Mouse (Mus musculus) limb, embryonic 11.5 days (tissue): ENCODE data around the gene Ctsz. TPM values are rescaled to one million over a fixed set of nuclear protein-coding genes. Genes with fewer than 3 reads are reported as not detected.

ENCODE experiments used
- ATAC-seq: fragments of 200-750 bp; cut with Nextera tagmentation; 2 replicates; pipeline ENCODE4 v1.8.0; 2017; ENCODE audit warnings: low read depth; ENCODE audit not compliant: insufficient number of reproducible peaks, low FRiP score, low TSS enrichment
- DNase-seq: peaks from one replicate; pipeline ENCODE4 v3.0.0-alpha.2; 2015; ENCODE audit warnings: low spot score
- H3K27ac ChIP-seq: fragments of 300-500 bp; sonication (generic); replicated peaks from 2 replicates; pipeline ENCODE4 v1.5.1; 2014; ENCODE audit warnings: low read depth, mild to moderate bottlenecking, low read length
- H3K27me3 ChIP-seq: fragments of 300-500 bp; sonication (generic); 2 replicates; pipeline ENCODE4 v1.6.1; 2014; ENCODE audit warnings: mild to moderate bottlenecking, low read length, mixed read lengths; ENCODE audit not compliant: control insufficient read depth, insufficient read depth
- H3K36me3 ChIP-seq: fragments of 300-500 bp; sonication (generic); 2 replicates; pipeline ENCODE4 v1.6.1; 2014; ENCODE audit warnings: mild to moderate bottlenecking, low read length, moderate library complexity, mixed read lengths; ENCODE audit not compliant: control insufficient read depth, insufficient read depth
- H3K4me1 ChIP-seq: fragments of 300-500 bp; sonication (generic); 2 replicates; pipeline ENCODE4 v1.6.1; 2014; ENCODE audit warnings: low read length, mixed read lengths; ENCODE audit not compliant: control insufficient read depth, insufficient read depth
- H3K4me2 ChIP-seq: fragments of 300-500 bp; sonication (generic); 2 replicates; pipeline ENCODE4 v1.6.1; 2014; ENCODE audit warnings: low read depth, mild to moderate bottlenecking, moderate library complexity; ENCODE audit not compliant: severe bottlenecking
- H3K4me3 ChIP-seq: fragments of 300-500 bp; sonication (generic); 2 replicates; pipeline ENCODE4 v1.5.1; 2014; ENCODE audit warnings: low read depth, low read length
- H3K9ac ChIP-seq: fragments of 300-500 bp; sonication (generic); 2 replicates; pipeline ENCODE4 v1.6.1; 2014; ENCODE audit warnings: mild to moderate bottlenecking, low read length
- H3K9me3 ChIP-seq: fragments of 300-500 bp; sonication (generic); 2 replicates; pipeline ENCODE4 v1.6.1; 2016; ENCODE audit warnings: low read length; ENCODE audit not compliant: control insufficient read depth
- WGBS: fragments of 180-500 bp; shearing (Covaris S2); extraction: QIAGEN DNeasy Blood & Tissue Kit; methylation state at CpG from one replicate; pipeline ENCODE4 v1.1.7; 2014; 5-methylcytosine and 5-hydroxymethylcytosine counted together
- polyA plus RNA-seq: library from polyadenylated mRNA; unstranded; fragments of >200 nt; fragmentation: Nextera tagmentation; extraction: Ambion mirVana; gene quantifications from 2 replicates; pipeline ENCODE4 v1.2.1, GENCODE M21; 2014

Ctsz gene
- polyA plus RNA-seq, 1 experiment from 2014 or later = 106 TPM

DNA sequence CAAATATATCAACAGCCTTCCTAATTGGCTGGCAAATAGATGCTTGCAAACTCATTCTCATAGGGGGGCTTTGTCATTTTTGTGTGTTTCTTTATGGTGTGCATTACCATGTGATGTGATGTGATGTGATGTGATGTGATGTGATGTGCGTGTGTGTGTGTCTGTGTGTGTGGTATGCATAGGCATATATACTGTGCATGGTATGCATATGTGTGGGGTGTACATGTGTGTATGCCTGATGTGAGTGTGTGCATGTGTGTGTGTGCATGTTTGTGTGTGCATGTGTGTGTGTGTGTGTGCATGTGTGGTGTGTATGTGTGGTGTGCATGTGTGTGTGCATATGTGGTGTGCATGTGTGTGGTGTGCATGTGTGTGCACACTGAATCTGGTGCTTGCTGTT, 41.8 kb downstream of the Ctsz start:
- H3K27ac ChIP-seq = no peak overlapping the region

DNA sequence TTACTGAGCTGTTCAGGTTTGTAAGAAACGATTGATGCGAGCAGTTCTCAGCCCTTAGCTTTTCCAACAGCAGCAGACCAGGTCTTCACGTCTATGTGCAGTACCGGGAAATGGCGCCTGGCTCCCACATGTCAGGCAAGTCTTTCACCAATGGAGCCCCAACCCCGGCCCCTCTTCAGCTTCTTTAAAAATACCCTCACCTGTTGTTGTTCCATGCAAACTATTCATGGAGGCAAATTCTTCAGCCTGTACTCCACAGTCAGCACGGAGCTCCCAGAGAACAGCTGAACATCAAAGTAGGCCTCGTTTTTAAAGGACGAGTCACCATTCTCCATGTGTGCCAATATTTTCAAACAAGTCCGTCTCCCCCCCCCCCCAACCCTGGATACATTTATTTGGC, 42.2 kb downstream of the Ctsz start:
- no peak for ATAC-seq
- H3K9ac ChIP-seq = no peak overlapping the region
- H3K9me3 ChIP-seq = no peaks in the 10 kb centered on the region
- no peaks in the 10 kb centered on the region for H3K36me3 ChIP-seq
- no peak overlapping the region for H3K27ac ChIP-seq
- 83% methylated on average over 10 of the region's 10 CpGs for WGBS
- H3K4me3 ChIP-seq = no peak overlapping the region
- H3K4me1 ChIP-seq = no peaks in the 10 kb centered on the region
- no peak for DNase-seq
- no peak overlapping the region for H3K4me2 ChIP-seq
- no peaks in the 10 kb centered on the region for H3K27me3 ChIP-seq

More for the DNA sequence above, 41.8 kb downstream of the Ctsz start:
- H3K4me1 ChIP-seq = no peaks in the 10 kb centered on the region
- no peaks in the 10 kb centered on the region for H3K27me3 ChIP-seq
- no peaks in the 10 kb centered on the region for H3K36me3 ChIP-seq
- WGBS = 100% methylated on average over 1 of the region's 1 CpGs
- no peak overlapping the region for H3K4me3 ChIP-seq
- no peak overlapping the region for H3K9ac ChIP-seq
- ATAC-seq (no peak), DNase-seq (no peak)
- H3K4me2 ChIP-seq = no peak overlapping the region
- H3K9me3 ChIP-seq = no peaks in the 10 kb centered on the region

- no peak for DNase-seq
- Histone ChIP-seq H3K9me3 (no peaks in the 10 kb centered on the region), H3K4me2 (no peak overlapping the region), H3K27me3 (no peaks in the 10 kb centered on the region), H3K27ac (no peak overlapping the region), H3K4me3 (no peak overlapping the region), H3K36me3 (no peaks in the 10 kb centered on the region), H3K4me1 (no peaks in the 10 kb centered on the region), H3K9ac (no peak overlapping the region)
- WGBS = 85% methylated on average over 5 of the region's 5 CpGs
- no peak for ATAC-seq
These were observed 45.5 kb downstream of the Ctsz start for GRCm38 (mm10) chr2:174393383-174393782.

DNA sequence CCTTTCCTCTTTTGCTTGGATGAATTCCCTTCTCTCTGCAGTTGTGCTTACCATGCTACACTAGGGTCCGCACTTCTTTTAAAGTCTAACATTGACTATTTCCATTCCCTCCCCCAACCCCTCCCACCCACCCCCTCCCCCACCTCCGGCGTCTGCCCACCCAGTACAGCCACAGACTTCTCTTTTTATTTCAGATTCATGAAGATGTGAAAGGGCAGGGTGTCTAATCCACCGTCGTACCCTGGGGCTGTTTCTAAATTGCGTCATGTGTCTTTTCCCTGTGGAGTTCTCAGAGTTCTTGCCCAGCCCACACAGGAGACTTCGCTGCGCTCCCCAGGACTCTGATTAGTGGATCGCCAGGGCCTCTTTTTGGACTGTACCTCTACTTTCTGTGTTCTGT, 46.3 kb downstream of the Ctsz start:
- WGBS = 74% methylated on average over 9 of the region's 9 CpGs
- DNase-seq (no peak), ATAC-seq (no peak)
- no peak overlapping the region for H3K9ac ChIP-seq
- H3K4me3 ChIP-seq = no peak overlapping the region
- H3K4me2 ChIP-seq = no peak overlapping the region
- no peaks in the 10 kb centered on the region for H3K36me3 ChIP-seq
- H3K9me3 ChIP-seq = no peaks in the 10 kb centered on the region
- H3K4me1 ChIP-seq = no peaks in the 10 kb centered on the region
- H3K27me3 ChIP-seq = no peaks in the 10 kb centered on the region
- no peak overlapping the region for H3K27ac ChIP-seq

- DNase-seq (no peak), ATAC-seq (no peak)
- WGBS = 92% methylated on average over 3 of the region's 3 CpGs
- Histone ChIP-seq H3K4me3 (no peak overlapping the region), H3K4me1 (no peaks in the 10 kb centered on the region), H3K9ac (no peak overlapping the region), H3K27me3 (no peaks in the 10 kb centered on the region), H3K36me3 (no peaks in the 10 kb centered on the region), H3K27ac (no peak overlapping the region), H3K9me3 (no peaks in the 10 kb centered on the region), H3K4me2 (no peak overlapping the region)
These were observed 46.9 kb downstream of the Ctsz start for GRCm38 (mm10) chr2:174391936-174392335.

DNA sequence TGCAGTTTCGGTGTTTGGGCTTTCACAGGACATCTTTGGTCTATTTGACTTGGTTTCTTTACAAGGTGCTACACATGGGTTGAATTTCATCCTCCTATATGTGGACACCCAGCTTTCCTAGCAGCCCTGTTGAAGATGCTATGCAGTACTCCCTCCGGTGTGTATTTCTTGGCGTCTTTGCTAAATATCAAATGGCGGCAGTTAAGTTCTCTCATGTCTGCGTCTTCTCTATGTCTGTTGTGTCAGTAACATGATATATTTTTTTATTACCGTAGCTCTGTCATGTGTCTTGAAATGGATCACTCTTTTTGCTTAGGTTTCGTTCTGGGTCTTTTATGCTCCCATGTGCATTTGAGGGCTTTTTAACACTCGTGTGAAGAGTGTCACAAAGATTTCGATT, 57.8 kb downstream of the Ctsz start:
- H3K27me3 ChIP-seq = no peaks in the 10 kb centered on the region
- WGBS = 85% methylated on average over 9 of the region's 9 CpGs
- no peak overlapping the region for H3K4me2 ChIP-seq
- no peak for DNase-seq
- no peaks in the 10 kb centered on the region for H3K9me3 ChIP-seq
- no peaks in the 10 kb centered on the region for H3K36me3 ChIP-seq
- H3K4me3 ChIP-seq = no peak overlapping the region
- no peak overlapping the region for H3K9ac ChIP-seq
- no peak for ATAC-seq
- H3K27ac ChIP-seq = no peak overlapping the region
- H3K4me1 ChIP-seq = no peaks in the 10 kb centered on the region

Other genes with a start within 250 kb of the Ctsz start
- 1,406 and 1,468 TPM in 2 replicates for gene Gnas, start 154.7 kb downstream of the Ctsz start, polyA plus RNA-seq
- gene Gm20721, start 92.3 kb downstream of the Ctsz start, polyA plus RNA-seq = 8.6 and 13.0 TPM in 2 replicates
- gene Nelfcd, start 23.2 kb downstream of the Ctsz start, polyA plus RNA-seq = 195 and 200 TPM in 2 replicates
- gene Tubb1, start 11.7 kb upstream of the Ctsz start, polyA plus RNA-seq = 4.9 and 6.0 TPM in 2 replicates
- gene Atp5e, start 25.1 kb upstream of the Ctsz start, polyA plus RNA-seq = 720 and 731 TPM in 2 replicates
- 118 and 123 TPM in 2 replicates for gene Prelid3b, start 34.0 kb upstream of the Ctsz start, polyA plus RNA-seq
- gene Zfp831, start 204.5 kb upstream of the Ctsz start, polyA plus RNA-seq = 0.03 TPM in 1 of 2 replicates, not detected in the other